Mouse (Mus musculus): ENCODE measurements around the gene Lgi4.

The Lgi4 gene

DNA sequence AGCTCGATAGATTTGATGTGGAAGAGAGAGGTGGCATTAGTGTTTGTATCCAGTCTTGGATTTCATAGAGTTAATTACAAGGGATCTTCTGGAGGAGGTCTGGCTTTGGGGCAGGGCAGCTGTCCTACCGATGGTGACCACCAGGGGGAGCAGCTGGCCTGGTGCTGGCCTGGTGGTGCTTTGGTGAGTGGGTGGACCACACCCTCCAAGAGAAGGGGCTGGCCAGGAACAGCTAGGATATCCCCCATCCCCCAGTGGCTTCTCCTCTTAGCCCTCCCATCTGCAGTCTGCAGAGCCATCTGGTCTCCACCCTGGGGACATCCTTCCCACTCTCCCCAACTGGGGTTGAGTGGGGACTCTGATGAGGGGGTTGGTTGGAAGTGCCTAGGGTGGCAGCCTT, at the start of gene Lgi4:
TSS of gene Lgi4 (plus strand) at position 235 of the 400 bp plus-strand sequence.
- no peak for DNase-seq (ENCODE audit: low read depth, low spot score)

GRCm38 (mm10) chr7:31012971-31013370, 46.2 kb upstream of the Lgi4 start:
- DNase-seq (ENCODE audit: low read depth, low spot score) = no peak

DNA sequence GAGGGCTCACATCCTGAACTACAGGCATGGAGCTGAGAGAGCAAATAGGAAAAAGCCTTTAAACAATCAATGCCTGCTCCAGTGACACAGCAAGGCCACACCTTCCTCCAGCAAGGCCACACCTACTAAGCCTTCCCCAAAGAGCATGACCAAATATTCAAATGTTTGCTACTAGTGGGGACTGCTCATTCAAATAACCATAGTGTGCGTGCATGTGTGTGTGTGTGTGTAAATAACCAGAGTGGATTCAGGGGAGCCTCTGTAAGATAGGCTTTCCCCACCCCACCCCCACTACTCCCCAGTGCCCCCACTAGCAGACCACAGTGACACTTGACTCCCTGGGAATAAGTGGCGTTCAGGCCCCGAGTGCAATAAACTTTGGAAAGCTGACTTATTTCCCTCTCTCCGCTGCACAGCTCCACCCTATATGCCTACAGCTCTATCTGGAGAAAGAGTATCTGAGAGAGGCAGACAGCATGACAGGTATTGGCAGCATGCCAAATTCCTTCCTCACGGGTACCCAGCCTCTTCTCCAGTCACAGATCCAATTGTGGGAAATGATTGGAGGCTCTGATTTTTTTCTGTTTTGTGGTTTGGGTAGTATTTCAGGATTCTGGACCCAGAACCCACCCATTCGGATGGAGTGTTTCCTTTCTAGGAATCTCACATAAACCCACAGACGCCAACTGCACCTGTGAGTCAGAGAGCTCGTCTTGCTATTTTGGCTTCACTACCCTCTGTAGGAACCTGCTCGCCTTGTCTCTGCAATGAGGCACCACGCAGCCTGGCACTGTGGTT, 41.8 kb upstream of the Lgi4 start:
- no peak for DNase-seq (ENCODE audit: low read depth, low spot score)

- DNase-seq (ENCODE audit: low read depth, low spot score) = no peak
Observed at GRCm38 (mm10) chr7:31028609-31029008, 30.5 kb upstream of the Lgi4 start.

- no peak for DNase-seq (ENCODE audit: low read depth, low spot score)
Observed at GRCm38 (mm10) chr7:31030717-31031116, 28.4 kb upstream of the Lgi4 start.

DNA sequence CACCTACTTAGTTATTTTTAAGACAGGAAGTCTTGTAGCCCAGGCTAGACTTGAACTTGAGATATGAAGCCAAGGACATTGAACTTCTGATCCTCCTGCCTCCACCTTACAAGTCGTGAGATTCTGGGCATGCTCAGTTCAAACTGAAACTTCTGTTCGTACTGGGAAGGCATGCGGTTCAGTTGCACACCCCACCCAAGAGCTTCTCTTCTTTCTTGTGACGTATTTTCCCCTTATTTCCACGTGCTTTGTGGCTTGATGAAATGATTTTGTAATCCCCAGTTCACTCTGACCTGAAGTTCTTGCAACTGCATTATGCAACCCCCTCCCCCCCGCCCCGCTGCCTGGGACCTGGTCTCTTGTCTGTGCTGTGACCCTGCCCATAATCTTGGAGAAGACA, 27.4 kb upstream of the Lgi4 start:
- no peak for DNase-seq (ENCODE audit: low read depth, low spot score)

DNA sequence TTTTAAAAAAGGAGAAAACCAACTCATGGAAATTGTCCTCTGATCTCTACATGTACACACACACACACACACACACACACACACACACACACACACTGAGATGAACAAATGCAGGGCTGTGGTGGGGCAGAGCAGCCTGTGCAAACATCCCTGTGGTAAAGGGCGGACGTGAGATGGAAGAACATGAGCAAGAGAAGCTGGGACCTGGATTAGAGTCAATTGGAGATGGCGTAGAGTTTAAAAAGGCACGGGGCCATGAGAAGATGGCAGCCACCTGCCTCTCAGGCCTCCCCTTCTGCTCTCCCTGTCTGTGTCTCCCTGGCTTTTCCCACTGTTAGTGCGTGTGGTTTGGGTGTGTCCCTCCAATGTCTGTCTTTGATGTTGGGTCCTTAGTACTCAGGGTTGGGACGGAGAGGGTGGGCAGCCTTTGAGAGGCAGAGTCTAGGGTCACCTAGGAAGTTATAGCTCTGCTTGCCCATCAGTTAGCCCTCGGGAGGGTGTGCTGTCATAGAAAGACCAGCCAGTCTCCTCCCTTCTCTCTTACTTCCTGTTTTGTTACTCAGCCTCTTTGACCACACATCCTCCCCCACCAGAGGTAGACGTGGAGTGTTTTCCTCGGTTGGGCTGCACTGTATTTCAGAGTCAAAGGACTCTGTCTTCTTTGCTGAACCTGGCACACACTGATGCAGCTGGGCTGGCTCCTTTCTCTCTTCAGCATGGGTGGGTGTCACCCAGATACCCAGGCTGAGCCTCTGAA, 25.6 kb upstream of the Lgi4 start:
- no peak for DNase-seq (ENCODE audit: low read depth, low spot score)

DNA sequence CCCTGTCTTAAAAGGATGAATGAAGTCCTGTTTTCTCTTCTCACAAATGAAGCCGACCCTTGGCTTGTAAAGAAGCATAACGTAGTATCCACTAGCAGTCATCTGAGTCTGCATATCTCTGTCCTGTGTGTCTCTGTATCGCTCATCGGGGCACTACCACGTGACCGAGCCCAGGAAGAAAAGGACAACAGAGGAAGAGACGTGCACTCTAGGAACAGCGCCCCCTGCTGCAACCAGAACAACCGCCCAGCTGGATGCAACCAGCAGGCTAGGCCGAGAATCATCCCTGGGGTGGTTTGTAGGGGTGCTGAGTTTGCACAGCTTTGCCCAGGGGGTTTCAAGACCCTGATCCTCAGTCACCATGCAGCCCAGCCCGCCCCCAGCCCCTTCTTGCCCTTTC, 24.4 kb upstream of the Lgi4 start:
- DNase-seq (ENCODE audit: low read depth, low spot score) = no peak

DNA sequence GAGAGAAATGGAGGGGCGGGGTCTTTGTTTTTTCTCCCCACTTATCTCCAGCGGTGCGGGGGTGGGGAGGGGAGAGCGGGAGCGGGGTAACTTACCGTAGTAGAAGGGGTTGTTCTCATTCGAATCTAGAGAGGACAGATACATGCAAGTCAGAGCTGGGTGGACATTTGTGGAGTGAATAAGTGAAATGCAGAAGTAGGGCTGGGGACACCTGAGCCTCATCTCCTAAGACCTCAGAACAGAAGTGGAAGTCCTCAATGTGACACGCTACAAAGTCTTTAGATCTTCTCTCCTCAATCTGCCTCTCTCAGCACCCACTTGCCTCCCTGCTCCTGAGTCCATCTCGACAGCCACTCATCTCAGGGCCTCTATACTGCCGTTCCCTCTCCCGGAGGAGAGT, 23.9 kb upstream of the Lgi4 start:
- no peak for DNase-seq (ENCODE audit: low read depth, low spot score)

DNA sequence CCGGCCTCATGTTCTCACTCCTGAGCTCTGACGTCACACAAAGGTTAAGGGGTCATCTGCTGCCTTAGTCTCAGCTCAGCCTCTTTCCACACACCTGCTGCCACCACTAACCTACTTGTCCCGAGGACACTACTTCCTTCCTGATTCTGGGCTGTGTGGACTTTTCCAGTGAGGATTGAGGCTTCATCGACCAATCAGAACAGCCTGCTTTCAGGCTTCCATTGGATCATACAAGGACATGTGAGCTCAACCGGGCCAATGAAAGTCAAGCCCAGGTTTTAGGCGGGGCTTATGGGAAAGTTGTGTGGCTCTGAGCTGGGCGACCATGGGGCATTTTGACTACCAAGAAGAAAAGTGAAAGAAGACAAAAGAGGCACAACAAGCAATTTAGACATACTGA, 22.2 kb upstream of the Lgi4 start:
- DNase-seq (ENCODE audit: low read depth, low spot score) = no peak

GRCm38 (mm10) chr7:31037675-31038074, 21.5 kb upstream of the Lgi4 start:
- DNase-seq (ENCODE audit: low read depth, low spot score) = no peak

GRCm38 (mm10) chr7:31039011-31039410, 20.1 kb upstream of the Lgi4 start:
- DNase-seq (ENCODE audit: low read depth, low spot score) = no peak

DNA sequence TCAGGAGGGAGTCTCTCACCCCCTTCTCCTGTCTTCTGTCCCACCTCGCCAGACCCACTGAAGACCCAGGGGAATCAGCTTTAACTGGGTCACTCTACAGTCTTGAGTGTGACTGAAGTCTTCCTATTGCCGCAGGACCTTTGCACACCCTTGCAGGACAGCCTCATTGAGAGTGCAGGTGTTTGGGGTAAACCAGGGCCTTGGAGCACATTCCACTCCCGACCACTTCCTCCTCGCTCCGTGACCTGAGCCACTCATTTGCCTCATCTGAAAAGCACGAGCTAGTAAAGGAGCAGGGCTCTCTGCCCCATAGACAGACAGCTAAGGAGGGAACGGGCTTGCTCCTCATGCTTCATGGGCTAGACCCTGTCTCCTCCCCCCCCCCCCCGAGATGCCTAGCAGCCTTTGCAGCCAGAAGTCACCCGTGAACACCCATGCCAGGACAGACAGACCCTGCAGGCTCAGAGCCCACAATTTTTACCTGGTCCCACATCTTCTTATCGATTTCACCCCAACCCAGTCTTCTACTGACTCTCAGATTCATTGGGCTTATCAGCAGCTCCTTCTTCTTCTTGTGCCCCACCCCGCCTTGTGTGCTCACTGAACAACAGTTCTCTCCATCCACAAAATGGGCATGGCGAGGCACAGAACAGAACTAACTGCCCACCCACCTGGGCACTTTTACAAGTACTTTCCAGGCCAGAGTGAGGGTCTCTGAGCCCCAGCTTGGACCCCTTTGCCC, 18.7 kb upstream of the Lgi4 start:
- no peak for DNase-seq (ENCODE audit: low read depth, low spot score)

DNA sequence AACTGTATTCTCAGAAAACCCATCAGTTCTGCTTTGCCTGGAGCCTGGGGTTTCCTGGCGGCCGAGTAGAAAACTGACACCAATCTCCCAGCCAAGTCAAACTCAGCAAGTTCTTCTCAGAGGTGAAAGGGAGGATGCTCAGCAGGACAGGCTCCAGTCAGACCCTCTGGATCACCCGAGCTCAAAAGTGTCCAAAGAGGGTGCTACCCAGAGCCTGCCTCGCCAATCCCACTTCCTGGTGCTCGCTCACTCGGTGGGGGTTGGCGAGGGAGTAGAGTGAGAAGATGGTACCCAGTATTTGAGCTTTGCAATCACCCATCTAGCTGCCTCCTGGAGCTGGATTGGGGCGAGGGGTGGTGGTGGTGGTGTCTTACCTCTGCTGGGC, 18.1 kb upstream of the Lgi4 start:
- DNase-seq (ENCODE audit: low read depth, low spot score) = no peak

DNA sequence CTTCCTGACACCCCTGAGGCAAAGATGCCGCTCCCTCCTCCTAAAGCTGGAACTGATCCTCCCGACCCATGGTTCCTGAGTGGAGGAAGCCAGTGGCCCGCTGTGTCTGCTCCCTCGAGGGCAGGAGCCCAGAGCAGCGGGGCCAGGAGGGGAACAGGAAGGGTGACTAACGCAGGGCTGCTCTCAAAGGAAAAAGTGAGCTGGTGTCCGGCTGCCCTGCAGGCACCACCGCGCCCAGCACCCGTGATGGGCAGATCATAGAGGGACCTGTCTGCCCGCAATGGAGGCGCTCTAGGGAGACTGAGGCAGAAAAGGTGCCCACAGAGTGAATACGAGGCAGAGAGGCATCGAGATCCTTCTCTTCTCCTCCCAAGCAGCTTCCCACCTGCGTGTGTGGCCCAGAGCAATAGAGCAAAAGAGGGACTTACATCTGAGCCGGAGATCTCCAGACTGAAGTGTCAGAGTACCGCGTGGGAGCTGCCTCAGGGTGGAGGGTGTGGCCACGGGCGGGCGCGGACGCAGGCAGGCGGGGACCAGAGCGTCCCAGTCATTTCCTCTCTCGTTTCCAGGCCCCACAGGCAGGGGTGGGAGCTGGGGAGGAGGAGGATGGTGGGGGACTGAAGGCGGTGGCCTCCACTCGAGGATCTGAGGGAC, 17.4 kb upstream of the Lgi4 start:
- DNase-seq (ENCODE audit: low read depth, low spot score) = no peak

DNA sequence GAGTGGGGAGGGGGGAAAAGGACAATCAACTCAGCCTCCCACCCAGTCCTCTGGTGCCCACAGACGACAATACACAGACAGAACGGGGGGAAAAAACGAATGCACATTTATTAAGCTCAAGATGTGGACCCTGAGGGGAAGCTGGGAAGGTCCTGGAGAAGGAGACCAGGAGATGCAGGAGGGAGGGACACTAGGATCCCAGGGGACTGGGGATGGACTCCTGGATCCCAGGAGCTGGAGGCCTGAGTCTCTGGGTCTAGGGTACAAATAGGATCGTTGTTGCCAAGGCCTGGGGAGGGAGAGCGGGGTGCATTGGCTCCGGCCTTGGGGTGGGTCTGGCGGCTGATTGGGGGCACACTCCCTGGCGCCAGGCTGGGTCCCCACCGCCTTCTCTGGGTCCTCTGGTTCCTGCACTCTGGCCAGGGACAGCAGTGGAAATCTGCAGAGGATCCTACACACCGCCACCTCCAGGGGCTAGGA, 16.7 kb upstream of the Lgi4 start, which contains the start of gene Fxyd5:
TSS of gene Fxyd5 (minus strand) at position 51 of the 480 bp plus-strand sequence.
- no peak for DNase-seq (ENCODE audit: low read depth, low spot score)

- DNase-seq (ENCODE audit: low read depth, low spot score) = no peak
Observed at GRCm38 (mm10) chr7:31049135-31049845, 9.9 kb upstream of the Lgi4 start.

DNA sequence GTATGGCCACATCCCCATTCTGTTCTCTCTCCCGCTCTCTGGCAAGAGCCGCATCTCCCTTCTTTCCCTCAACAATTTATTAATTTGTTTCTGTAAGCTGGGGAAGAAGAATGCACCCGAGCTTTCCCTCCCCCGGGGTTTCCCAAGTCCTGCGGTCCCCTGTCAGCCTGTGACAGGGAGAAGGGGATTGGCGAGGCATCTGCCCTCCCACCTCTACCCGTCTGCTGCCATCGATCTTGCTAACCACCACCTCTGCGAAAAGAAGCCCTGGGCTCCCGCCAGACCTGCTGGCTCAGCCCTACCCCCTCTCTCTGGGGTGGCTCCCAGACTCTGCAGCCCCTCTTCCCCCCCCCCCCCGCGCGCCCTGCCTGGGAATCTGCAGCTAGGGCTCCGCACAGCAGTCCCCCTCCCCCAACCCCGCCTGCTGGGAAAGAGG, 9.3 kb upstream of the Lgi4 start:
- DNase-seq (ENCODE audit: low read depth, low spot score) = no peak

DNA sequence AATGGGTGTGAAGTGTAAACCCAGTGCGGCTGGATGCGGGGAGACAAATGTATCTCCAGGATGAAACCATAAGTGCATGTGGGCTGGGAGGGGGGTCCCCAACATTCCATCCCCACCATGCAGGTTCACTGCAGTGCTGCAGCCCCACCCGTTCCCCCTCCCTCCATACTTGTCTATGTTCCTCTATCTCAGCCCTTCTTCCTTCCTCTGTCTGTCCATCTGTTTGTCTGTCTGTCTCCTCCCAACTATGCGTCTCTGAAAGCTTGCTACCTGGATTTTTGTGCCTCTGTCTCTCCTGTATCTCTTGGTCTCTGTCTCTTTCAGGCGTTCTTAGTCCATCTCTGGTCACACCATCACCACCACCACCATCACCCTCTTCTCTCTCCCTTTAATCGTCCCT, 8.7 kb upstream of the Lgi4 start:
- no peak for DNase-seq (ENCODE audit: low read depth, low spot score)

GRCm38 (mm10) chr7:31050921-31051320, 8.2 kb upstream of the Lgi4 start:
- no peak for DNase-seq (ENCODE audit: low read depth, low spot score)

Data from c-Kit-negative CD71-positive TER-119-positive erythroid progenitor cells, embryonic 14.5 days (primary cell).